Mouse (Mus musculus): ENCODE measurements around the gene Naalad2. TPM values are rescaled to one million over a fixed set of nuclear protein-coding genes. Genes with fewer than 3 reads are reported as not detected.
A peak's percentile ranks its signal among the peaks of the same experiment; 100 is the strongest.
"Not testable (repeated sequence)": the region's sequence is repeated elsewhere in the genome, so short reads cannot be mapped to it uniquely, and the experiment has no call there.

Naalad2 gene
- polyA plus RNA-seq, 1 experiment from 2014 or later: 8.1 TPM

GRCm38 (mm10) chr9:18291571-18292429 is 111.0 kb downstream of the Naalad2 start, which contains the start of gene Chordc1:
Gene Chordc1 (plus strand): TSS chr9:18292125.
- Histone ChIP-seq H3K4me1 (peaks cover 11% of the 10 kb centered on the region), H3K4me3 (replicated peaks) (peak within 1 kb of the TSS; percentile 96), H3K27ac (peak within 1 kb of the TSS; percentile 92), H3K27me3 (no peaks in the 10 kb centered on the region), H3K9ac (peak within 1 kb of the TSS; percentile 96), H3K36me3 (peaks cover 8% of the 10 kb centered on the region; the same call in 1 of the 2 replicates), H3K4me2 (peak within 1 kb of the TSS; percentile 71), H3K9me3 (replicated peaks) (no peaks in the 10 kb centered on the region)
- ATAC-seq (replicated peaks; ENCODE audit: low FRiP score): peak; percentile 99
- WGBS: 4% methylated on average over 49 of the region's 49 CpGs

GRCm38 (mm10) chr9:18278693-18279092 is 124.1 kb downstream of the Naalad2 start:
- H3K27me3 ChIP-seq; H3K9me3 ChIP-seq (replicated peaks); H3K4me2 ChIP-seq; H3K27ac ChIP-seq; H3K36me3 ChIP-seq; H3K4me1 ChIP-seq; ATAC-seq (replicated peaks; ENCODE audit: low FRiP score); H3K4me3 ChIP-seq (replicated peaks); H3K9ac ChIP-seq: not testable (repeated sequence)
- WGBS: 34% methylated on average over 5 of the region's 5 CpGs

- no peak overlapping the region for H3K27ac ChIP-seq
- H3K4me1 ChIP-seq: no peaks in the 10 kb centered on the region
- no peak overlapping the region for H3K9ac ChIP-seq
- ATAC-seq (replicated peaks; ENCODE audit: low FRiP score): no peak
- H3K36me3 ChIP-seq: no peaks in the 10 kb centered on the region
- H3K9me3 ChIP-seq (replicated peaks): no peaks in the 10 kb centered on the region
- no peak overlapping the region for H3K4me2 ChIP-seq
- no peaks in the 10 kb centered on the region for H3K27me3 ChIP-seq
- WGBS: 41% methylated on average over 1 of the region's 1 CpGs
- no peak overlapping the region for H3K4me3 ChIP-seq (replicated peaks)
Measured at GRCm38 (mm10) chr9:18277497-18277896, 125.3 kb downstream of the Naalad2 start.

GRCm38 (mm10) chr9:18276844-18277243 is 126.0 kb downstream of the Naalad2 start:
- Histone ChIP-seq H3K4me2 (no peak overlapping the region), H3K27me3 (no peaks in the 10 kb centered on the region), H3K4me3 (replicated peaks) (no peak overlapping the region), H3K9ac (no peak overlapping the region), H3K36me3 (no peaks in the 10 kb centered on the region), H3K9me3 (replicated peaks) (no peaks in the 10 kb centered on the region), H3K4me1 (no peaks in the 10 kb centered on the region), H3K27ac (no peak overlapping the region)
- no peak for ATAC-seq (replicated peaks; ENCODE audit: low FRiP score)
- 47% methylated on average over 2 of the region's 2 CpGs for WGBS

- Histone ChIP-seq H3K36me3 (no peaks in the 10 kb centered on the region), H3K9ac (no peak overlapping the region), H3K27ac (no peak overlapping the region), H3K4me2 (no peak overlapping the region), H3K4me3 (replicated peaks) (no peak overlapping the region), H3K4me1 (no peaks in the 10 kb centered on the region), H3K27me3 (no peaks in the 10 kb centered on the region), H3K9me3 (replicated peaks) (no peaks in the 10 kb centered on the region)
- ATAC-seq (replicated peaks; ENCODE audit: low FRiP score): no peak
- 91% methylated on average over 1 of the region's 1 CpGs for WGBS
Measured at GRCm38 (mm10) chr9:18275901-18276300, 126.9 kb downstream of the Naalad2 start.

Other genes with a start within 250 kb of the Naalad2 start
- gene Chordc1, start 110.9 kb downstream of the Naalad2 start, polyA plus RNA-seq (2015; fragmentation: Nextera tagmentation; extraction: Ambion mirVana): 130 and 135 TPM in 2 replicates
- gene Ubtfl1, start 1.4 kb upstream of the Naalad2 start, polyA plus RNA-seq (2015; fragmentation: Nextera tagmentation; extraction: Ambion mirVana): not detected in 2 replicates
- gene Mbd3l2, start 27.7 kb upstream of the Naalad2 start, polyA plus RNA-seq (2015; fragmentation: Nextera tagmentation; extraction: Ambion mirVana): 0.10 TPM in 1 of 2 replicates, not detected in the other
- gene Zfp558, start 75.3 kb upstream of the Naalad2 start, polyA plus RNA-seq (2015; fragmentation: Nextera tagmentation; extraction: Ambion mirVana): 6.1 and 6.2 TPM in 2 replicates
- gene Mbd3l1, start 75.4 kb upstream of the Naalad2 start, polyA plus RNA-seq (2015; fragmentation: Nextera tagmentation; extraction: Ambion mirVana): not detected in 2 replicates